Mouse (Mus musculus) adrenal gland, postnatal 25 days (tissue): ENCODE data around the gene Smim27. TPM values are rescaled to one million over a fixed set of nuclear protein-coding genes. Genes with fewer than 3 reads are reported as not detected.

Experiments
- DNase-seq: peaks from one replicate; pipeline ENCODE4 v3.0.0; 2021; ENCODE audit warnings: mixed read lengths
- total RNA-seq: library from RNA; stranded (reverse); gene quantifications from 2 replicates; pipeline ENCODE4 v1.2.3, GENCODE M21; 2021

The Smim27 gene
- total RNA-seq, 1 experiment from 2014 or later = 47.8 TPM

GRCm38 (mm10) chr4:40264321-40264720, 5.1 kb upstream of the Smim27 start:
- DNase-seq = no peak

GRCm38 (mm10) chr4:40267681-40268080, 1.7 kb upstream of the Smim27 start:
- DNase-seq = no peak

GRCm38 (mm10) chr4:40268204-40268813, 1.1 kb upstream of the Smim27 start:
- DNase-seq = peak; percentile 95

GRCm38 (mm10) chr4:40268835-40269234, 544 bp upstream of the Smim27 start:
- DNase-seq = no peak

GRCm38 (mm10) chr4:40278880-40279275, 9.5 kb downstream of the Smim27 start:
- DNase-seq = no peak

GRCm38 (mm10) chr4:40279276-40279900, 10.0 kb downstream of the Smim27 start, which contains the start of gene Ndufb6:
Gene Ndufb6 (minus strand): TSS chr4:40279421.
- peak; percentile 98 for DNase-seq

GRCm38 (mm10) chr4:40285582-40285981, 16.2 kb downstream of the Smim27 start:
- peak; percentile 68 for DNase-seq

GRCm38 (mm10) chr4:40287415-40287814, 18.0 kb downstream of the Smim27 start:
- no peak for DNase-seq

- DNase-seq = no peak
These were observed 19.7 kb downstream of the Smim27 start for GRCm38 (mm10) chr4:40289046-40289445.

- DNase-seq = peak; percentile 6
These were observed 22.1 kb downstream of the Smim27 start for GRCm38 (mm10) chr4:40291511-40291910.

GRCm38 (mm10) chr4:40299169-40299568, 29.8 kb downstream of the Smim27 start:
- no peak for DNase-seq

GRCm38 (mm10) chr4:40301076-40301789, 31.9 kb downstream of the Smim27 start:
- DNase-seq = peak; percentile 59

GRCm38 (mm10) chr4:40302445-40303125, 33.2 kb downstream of the Smim27 start:
- no peak for DNase-seq

GRCm38 (mm10) chr4:40309682-40310081, 40.3 kb downstream of the Smim27 start:
- DNase-seq = no peak

GRCm38 (mm10) chr4:40310796-40311383, 41.5 kb downstream of the Smim27 start:
- no peak for DNase-seq

- no peak for DNase-seq
These were observed 42.8 kb downstream of the Smim27 start for GRCm38 (mm10) chr4:40312213-40312612.

- DNase-seq = no peak
These were observed 43.6 kb downstream of the Smim27 start for GRCm38 (mm10) chr4:40313026-40313425.

- no peak for DNase-seq
These were observed 48.0 kb downstream of the Smim27 start for GRCm38 (mm10) chr4:40317404-40317803.
